Mouse (Mus musculus) left cerebral cortex, adult 2 months (tissue): ENCODE data around the gene Abl2. TPM values are rescaled to one million over a fixed set of nuclear protein-coding genes. Genes with fewer than 3 reads are reported as not detected.

Experiments used
- DNase-seq, 2 experiments: peaks; one replicate each; pipeline ENCODE4 v3.0.0; 2021 to 2022; ENCODE audit warnings: low spot score in 2 of 2, mixed read lengths in 1 of 2; ENCODE audit errors: extremely low spot score in 1 of 2
- H3K27ac ChIP-seq: fragments of 200-600 bp; 2 replicates; pipeline ENCODE4 v1.8.1; 2022
- H3K4me3 ChIP-seq: fragments of 200-600 bp; 2 replicates; pipeline ENCODE4 v1.8.1; 2022
- CTCF ChIP-seq: fragments of 200-600 bp; IDR thresholded peaks from 2 replicates; pipeline ENCODE4 v1.8.1; 2022; ENCODE audit warnings: antibody characterized with exemption, mild to moderate bottlenecking, moderate library complexity
- intact Hi-C: fragments of 180-260 bp; cut with DNase I; formaldehyde crosslinking; loops from one replicate; pipeline ENCODE4 v1.15.1; 2025
- total RNA-seq, 2 experiments: library from RNA; stranded (reverse); gene quantifications; 2 replicates each; pipeline ENCODE4 v1.2.3; 2021

The Abl2 gene
- total RNA-seq, 2 experiments from 2014 or later = 63.5 to 73.9 TPM

GRCm38 (mm10) chr1:156679599-156679998 is 121.0 kb downstream of the Abl2 start:
- no peak for DNase-seq
- no peak overlapping the region for H3K4me3 ChIP-seq
- intact Hi-C loops = no loop called here
- TF ChIP-seq CTCF = no peak
- no peak overlapping the region for H3K27ac ChIP-seq

GRCm38 (mm10) chr1:156686025-156686661 is 127.6 kb downstream of the Abl2 start:
- intact Hi-C loops = no loop called here
- Histone ChIP-seq H3K4me3 (no peak overlapping the region), H3K27ac (no peak overlapping the region)
- DNase-seq = no peak
- TF ChIP-seq CTCF = no peak

Other genes starting within 250 kb of the Abl2 start
- gene Nphs2, start 248.1 kb upstream of the Abl2 start, total RNA-seq = under 1 TPM; 0.51 to 0.70 TPM
- 100 to 1,000 TPM; 298 to 346 TPM for gene Gm2000, start 192.7 kb upstream of the Abl2 start, total RNA-seq
- 1 to 10 TPM in 1 of 2 experiments, under 1 TPM in 1; 0.36 to 1.1 TPM for gene Axdnd1, start 137.6 kb upstream of the Abl2 start, total RNA-seq
- 10 to 100 TPM; 40.8 to 48.5 TPM for gene Soat1, start 84.5 kb upstream of the Abl2 start, total RNA-seq
- 10 to 100 TPM; 43.3 to 44.5 TPM for gene Gm10031, start 34.8 kb upstream of the Abl2 start, total RNA-seq
- 1 to 10 TPM; 7.3 to 7.9 TPM for gene Tor3a, start 115.6 kb downstream of the Abl2 start, total RNA-seq
- gene Fam20b, start 160.3 kb downstream of the Abl2 start, total RNA-seq = 10 to 100 TPM; 74.0 to 78.6 TPM